Mouse (Mus musculus) mesoderm, embryonic 11.5 days (tissue): ENCODE measurements around the gene Trim69.

Experiments used
- DNase-seq: peaks from one replicate; pipeline ENCODE4 v3.0.0-alpha.2; 2012; ENCODE audit warnings: low read depth, low spot score

The Trim69 gene

GRCm38 (mm10) chr2:122153681-122154365, 6.7 kb upstream of the Trim69 start:
- no peak for DNase-seq

DNA sequence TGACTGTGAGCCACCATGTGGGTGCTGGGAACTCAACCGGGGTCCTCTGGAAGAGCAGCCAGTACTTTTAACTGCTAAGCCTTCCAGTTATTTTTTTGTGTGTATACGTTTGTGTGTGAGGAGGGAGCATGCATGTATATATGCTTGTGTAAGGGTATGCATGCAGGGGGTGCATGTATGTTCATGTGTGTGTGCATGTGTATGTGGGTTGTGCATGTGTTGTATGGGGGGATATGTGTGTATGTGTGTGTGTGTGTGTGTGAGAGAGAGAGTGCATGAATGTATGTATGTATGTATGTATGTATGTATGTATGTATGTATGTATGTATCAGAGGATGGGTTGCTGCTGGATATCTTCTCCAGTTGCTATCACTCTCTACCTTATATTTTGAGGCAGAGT, 6.0 kb upstream of the Trim69 start:
- no peak for DNase-seq

DNA sequence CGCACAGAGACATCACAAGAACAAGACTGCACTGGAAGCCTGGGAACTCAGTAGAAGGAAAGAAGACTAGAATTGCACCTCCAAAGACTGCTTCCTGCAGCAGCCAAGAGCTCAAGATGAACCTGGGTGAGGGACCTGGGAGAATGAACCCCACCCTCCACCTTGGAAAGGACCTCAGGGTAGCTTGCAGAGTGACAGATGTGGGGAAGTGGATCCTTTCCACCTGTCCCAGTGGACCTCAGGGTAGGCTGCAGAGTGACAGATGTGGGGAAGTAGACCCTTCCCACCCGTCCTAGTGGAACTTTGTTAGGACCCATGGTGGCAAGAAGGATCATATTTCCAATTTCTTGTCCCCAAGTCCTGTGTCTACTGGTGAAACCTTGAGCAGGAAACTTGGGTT, 5.2 kb upstream of the Trim69 start:
- DNase-seq, result no peak

DNA sequence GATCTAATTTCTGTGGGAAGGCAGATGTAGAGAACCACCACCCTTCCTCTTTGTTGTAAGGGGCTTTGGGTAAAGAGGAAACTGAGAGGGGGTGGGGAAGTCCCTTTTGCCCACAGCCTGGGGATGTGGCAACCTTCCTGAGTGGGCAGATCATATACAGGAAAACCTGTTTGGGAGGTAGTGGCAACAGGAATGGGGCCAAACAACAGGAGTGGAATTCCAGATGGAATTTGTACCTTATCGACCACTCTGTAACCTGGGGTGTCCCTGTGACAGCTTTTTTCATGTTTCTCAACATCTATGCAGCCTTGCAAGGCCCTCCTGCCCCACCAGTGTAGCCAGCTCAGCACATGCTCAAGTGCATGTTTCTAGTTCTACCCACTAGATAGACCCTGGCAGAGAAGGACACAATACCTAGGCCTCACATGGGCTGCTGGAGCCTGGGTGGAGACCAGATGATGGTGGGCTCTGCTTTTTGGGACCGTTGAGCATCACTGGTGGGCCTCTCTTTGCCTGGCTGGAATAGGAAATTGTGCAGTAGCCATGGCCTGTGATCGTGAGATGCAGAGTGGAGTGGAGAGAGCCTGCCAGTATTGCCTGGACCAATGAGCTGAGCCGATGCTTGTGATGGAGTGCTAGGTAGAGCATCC, 4.3 kb upstream of the Trim69 start:
- DNase-seq, result no peak

- DNase-seq, result no peak
Measured at GRCm38 (mm10) chr2:122157561-122157960, 2.9 kb upstream of the Trim69 start.

GRCm38 (mm10) chr2:122158362-122158802, 2.1 kb upstream of the Trim69 start:
- no peak for DNase-seq

GRCm38 (mm10) chr2:122159667-122160066, 833 bp upstream of the Trim69 start:
- DNase-seq, result no peak

DNA sequence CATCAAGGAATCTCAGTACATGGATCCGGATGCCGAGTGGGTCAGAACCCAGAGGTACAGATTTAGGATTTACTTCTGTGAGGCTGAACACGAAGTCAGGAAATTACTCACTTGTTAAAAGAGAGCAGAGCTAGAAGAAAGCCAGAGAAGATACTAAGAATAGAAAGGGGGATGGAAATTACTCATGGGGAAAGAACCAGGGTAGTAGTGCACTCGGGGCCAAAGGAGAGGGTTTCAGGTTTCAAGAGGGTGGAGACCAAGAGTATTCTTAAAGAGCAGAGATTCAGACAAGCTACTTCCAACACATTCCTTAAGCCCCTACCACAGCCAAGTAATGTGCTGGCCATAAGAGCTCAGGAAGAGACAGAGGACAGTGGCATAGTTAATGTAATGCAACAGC, 1.0 kb downstream of the Trim69 start:
- DNase-seq, result peak; percentile 7

GRCm38 (mm10) chr2:122162529-122162928, 2.0 kb downstream of the Trim69 start:
- no peak for DNase-seq

DNA sequence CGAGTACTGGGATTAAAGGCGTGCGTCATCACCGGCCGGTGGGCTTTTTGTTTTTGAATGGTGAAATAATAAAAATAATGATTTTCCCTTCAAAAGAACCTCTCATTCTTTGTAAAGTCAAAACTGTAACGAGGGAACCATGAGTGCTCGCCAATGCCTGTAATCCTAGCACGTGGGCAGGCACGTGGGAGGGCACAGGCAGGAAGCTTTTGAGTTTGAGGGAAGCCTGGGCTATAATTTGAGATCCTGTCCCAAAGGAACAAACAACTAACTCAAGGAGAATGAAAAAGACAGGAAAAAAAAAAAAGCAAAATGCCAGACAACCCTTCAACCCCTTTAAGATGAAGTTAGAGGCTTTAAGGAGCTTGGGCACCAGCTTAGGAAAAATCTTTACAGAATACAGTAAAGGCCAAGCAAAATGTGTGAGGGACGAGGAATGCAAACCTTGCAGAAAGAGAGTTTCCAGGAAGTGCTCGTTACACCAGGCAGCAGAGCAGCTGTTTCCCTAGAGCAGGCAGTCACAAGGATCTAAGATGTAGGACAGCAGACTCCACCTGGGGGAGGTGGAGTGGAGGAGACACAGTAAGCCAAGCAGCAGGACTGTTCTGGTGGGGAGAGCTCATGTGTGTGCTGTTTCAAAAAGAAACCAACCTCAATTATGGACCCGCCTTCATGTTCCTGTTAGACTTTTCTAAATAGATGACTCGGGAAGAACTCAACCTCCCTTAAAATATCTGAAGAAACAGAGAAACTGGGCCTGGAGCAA, 3.1 kb downstream of the Trim69 start:
- DNase-seq, result no peak

DNA sequence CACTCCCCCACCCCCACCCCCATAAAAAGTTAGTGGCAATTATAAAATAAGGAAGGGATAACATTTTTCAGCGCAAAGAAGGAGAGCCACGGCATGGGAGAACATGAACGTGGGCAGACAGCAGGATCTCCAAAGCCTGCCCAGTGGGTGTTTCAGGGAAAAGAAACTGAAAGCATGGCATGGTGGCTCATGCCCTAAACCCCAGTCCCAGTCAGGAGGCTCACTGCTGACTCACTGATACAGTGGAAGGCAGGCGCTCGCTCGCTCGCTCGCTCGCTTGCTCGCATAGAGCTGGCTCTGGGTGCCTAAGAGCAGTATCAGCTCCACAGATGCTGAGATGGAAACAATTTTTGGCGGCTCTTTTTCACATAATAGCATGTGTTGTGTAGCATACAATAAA, 3.8 kb downstream of the Trim69 start:
- DNase-seq, result no peak

DNA sequence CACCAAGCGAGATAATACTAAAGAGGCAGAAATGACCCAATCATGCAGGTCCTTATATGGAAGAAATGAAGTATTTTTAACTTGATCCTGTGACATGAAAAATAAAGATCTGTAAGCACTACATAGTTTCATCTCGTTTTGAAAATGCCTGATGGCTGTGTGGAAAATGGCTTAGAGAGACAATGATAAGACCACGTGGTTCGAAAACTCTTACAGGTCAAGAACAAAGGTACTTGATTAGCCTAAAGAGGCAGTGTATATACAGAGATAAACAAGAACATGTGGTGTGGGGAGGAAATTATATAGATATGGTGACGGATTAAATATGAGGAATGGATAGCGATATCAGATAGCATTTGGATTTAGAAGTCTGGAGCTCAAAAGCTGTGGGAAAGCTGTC, 10.8 kb downstream of the Trim69 start:
- no peak for DNase-seq

GRCm38 (mm10) chr2:122172188-122172587, 11.7 kb downstream of the Trim69 start:
- DNase-seq, result no peak

- no peak for DNase-seq
Measured at GRCm38 (mm10) chr2:122180051-122180822, 19.7 kb downstream of the Trim69 start.

DNA sequence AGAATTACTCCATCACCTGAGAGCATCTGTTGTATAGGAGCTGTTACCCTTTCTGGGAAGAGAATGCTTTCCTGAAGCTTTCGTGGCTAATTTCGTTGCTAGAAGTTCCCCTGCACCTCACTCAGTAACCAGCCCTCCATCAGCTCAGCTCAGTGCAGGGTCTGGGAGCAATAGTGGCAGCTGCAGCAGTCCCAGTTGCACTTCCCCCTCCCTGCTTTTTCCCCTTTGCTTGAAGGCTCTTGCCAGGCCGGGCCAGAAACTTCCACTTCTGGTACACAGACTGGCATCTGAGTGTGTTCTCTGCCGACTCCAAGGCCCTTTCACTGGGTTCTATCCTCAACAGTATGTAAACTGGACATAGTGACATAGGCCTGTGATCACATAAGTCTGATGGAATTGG, 24.6 kb downstream of the Trim69 start:
- no peak for DNase-seq

DNA sequence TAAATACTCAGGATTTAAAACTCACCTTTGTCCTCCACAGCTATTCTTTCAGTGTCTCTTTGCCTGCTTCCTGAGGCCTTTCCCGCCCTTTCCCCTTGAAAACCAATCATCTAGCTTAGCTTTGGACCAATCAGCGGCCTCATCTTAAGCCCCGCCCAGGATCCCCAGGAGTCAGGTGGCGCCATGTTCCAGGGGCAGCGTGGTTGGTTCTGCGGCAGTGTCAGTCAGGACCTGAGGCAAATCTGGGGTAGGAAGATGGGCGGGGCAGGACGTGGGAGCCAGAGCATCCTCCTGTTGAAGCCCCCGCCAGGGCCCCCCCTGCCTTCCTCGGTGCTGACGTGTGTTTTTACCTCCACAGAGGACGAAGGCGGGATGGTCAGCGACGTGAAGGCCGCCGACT, 25.6 kb downstream of the Trim69 start, which contains the start of the genes Patl2 and Terb2:
Gene Patl2, minus strand, starts transcription at position 84 of the 400 bp plus-strand sequence.
Gene Terb2, plus strand, starts transcription at position 167 of the 400 bp plus-strand sequence.
- no peak for DNase-seq

DNA sequence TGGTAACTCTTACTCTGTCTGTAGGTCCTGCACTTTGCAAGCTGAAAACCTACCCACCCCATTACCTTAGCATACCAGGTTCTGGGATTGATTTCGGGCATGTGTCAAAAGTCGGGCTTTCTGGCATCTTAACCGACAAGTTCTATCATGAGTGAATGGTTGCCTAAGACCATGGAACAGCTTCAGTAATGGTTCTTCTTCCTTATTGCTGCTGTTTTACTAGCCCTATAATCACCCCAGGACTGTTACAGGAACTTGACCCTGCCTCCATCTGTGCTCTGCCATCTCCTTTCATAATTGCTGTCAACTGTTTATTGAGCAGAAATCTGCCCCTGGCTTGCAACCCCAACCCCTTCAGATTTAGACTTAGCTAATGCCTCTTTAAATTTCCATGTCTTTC, 26.3 kb downstream of the Trim69 start:
- no peak for DNase-seq

- DNase-seq, result no peak
Measured at GRCm38 (mm10) chr2:122191849-122192248, 31.3 kb downstream of the Trim69 start.

GRCm38 (mm10) chr2:122194509-122194929, 34.0 kb downstream of the Trim69 start:
- DNase-seq, result peak; percentile 12

- no peak for DNase-seq
Measured at GRCm38 (mm10) chr2:122201501-122201900, 41.0 kb downstream of the Trim69 start.

DNA sequence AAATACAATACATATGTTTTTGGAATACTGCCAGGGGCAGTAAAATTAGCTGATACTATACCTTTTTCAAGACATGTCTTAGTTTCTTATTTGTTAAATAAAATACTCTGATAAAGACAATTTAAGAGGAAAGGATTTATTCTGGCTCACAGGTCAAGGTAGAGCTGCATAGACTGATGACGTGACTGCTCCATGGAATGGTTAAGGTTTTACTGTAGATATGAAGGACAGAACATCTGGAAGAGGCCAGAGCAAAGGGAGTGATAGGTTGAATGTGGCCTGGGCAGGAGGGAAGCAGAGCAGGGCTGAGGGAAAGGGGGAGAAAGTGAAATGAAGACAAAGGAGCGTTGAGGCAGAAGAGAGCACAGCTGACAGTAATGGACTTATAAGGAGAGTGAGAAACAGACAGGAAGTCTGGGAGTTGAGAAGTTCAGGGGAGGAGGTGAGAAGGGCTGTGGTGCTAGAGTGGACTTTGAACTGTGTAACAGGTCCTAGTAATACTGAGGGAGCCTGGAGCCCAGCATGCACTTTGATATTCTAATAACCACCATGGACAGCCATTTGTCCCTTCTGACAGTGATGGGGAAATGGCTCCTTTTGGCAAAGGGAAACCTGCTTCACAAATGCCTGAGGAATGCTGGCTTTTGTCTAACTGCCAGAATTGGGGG, 46.1 kb downstream of the Trim69 start:
- DNase-seq, result no peak
